ENCODE assay signal across 16 mouse cellular contexts in genomic region chr11:3486349-3486748, GRCm38 (mm10). TPM values are rescaled to one million over a fixed set of nuclear protein-coding genes. Genes with fewer than 3 reads are reported as not detected.
"Had no signal": no experiment of that assay in that cellular context is flagged by ENCODE, and none has a peak within 500 bp of the region (broad histone marks: within the 10 kb centered on the region; RNA-seq: fewer than 3 reads in every experiment).

No protein-coding gene starts in this region.

- H3K9ac ChIP-seq: limb, embryonic 12.5 days; midbrain, embryonic 13.5 days; neural tube, embryonic 13.5 days; stomach, embryonic 15.5 days had no signal

- H3K36me3 ChIP-seq: limb, embryonic 12.5 days; midbrain, embryonic 13.5 days; neural tube, embryonic 13.5 days; stomach, embryonic 15.5 days had no signal

- ATAC-seq: inflammation-experienced regulatory T-cells, adult 6 months; intestine, postnatal 0 days; midbrain, embryonic 13.5 days had no signal

- H3K27ac ChIP-seq: limb, embryonic 12.5 days; macrophage; midbrain, embryonic 13.5 days; neural tube, embryonic 13.5 days; stomach, embryonic 15.5 days had no signal

- H3K27me3 ChIP-seq: limb, embryonic 12.5 days; midbrain, embryonic 13.5 days; neural tube, embryonic 13.5 days; stomach, embryonic 15.5 days had no signal

- DNase-seq: kidney, adult 8-10 months; kidney, postnatal 25 days; layer of hippocampus, adult 9-11 months; layer of hippocampus, postnatal 36 days; lung, adult 2 months; lung, postnatal 14 days; right cerebral cortex, postnatal 14 days; thymus, postnatal 14 days had no signal

- H3K9me3 ChIP-seq: limb, embryonic 12.5 days; midbrain, embryonic 13.5 days; neural tube, embryonic 13.5 days; stomach, embryonic 15.5 days had no signal

- H3K4me2 ChIP-seq: limb, embryonic 12.5 days; midbrain, embryonic 13.5 days; neural tube, embryonic 13.5 days; stomach, embryonic 15.5 days had no signal

- H3K4me3 ChIP-seq: limb, embryonic 12.5 days; midbrain, embryonic 13.5 days; neural tube, embryonic 13.5 days; stomach, embryonic 15.5 days had no signal

- H3K4me1 ChIP-seq: midbrain, embryonic 13.5 days had no signal

RNA-seq across cellular contexts. Expression of gene Pla2g3, which starts 1.7 kb away (rescaled TPM):
- total RNA-seq: liver, adult 2 months had no signal
- polyA plus RNA-seq: macrophage had no signal

RNA-seq across cellular contexts. Expression of gene Inpp5j, which starts 18.3 kb away (rescaled TPM):
- total RNA-seq: liver, adult 2 months had no signal
- polyA plus RNA-seq: inflammation-experienced regulatory T-cells, adult 6 months; limb, embryonic 12.5 days had no signal
